Mouse (Mus musculus): ENCODE results near the gene 1700025C18Rik.
A peak's percentile ranks its signal among the peaks of the same experiment; 100 is the strongest.

The 1700025C18Rik gene

DNA sequence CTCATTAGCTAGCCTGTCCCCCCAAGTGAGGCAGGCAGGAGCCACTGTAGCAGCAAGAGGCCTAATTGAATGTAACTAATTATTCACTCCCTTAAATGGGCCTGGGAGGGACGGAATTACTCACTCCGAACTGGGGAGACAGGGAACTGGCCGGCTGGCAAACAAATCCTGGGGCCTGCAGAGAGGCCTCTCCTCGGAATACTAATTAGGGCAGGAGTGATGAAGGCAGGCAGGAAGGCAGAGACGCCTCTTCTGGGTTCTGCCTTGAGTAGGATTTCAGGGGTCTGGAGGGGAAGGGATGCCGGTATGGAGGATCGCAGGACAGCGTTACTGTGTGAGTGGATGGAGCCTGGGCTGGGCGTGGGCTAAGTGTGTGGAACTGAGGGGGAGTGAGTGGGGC lies 13.5 kb downstream of the 1700025C18Rik start:
- no peak for DNase-seq

DNA sequence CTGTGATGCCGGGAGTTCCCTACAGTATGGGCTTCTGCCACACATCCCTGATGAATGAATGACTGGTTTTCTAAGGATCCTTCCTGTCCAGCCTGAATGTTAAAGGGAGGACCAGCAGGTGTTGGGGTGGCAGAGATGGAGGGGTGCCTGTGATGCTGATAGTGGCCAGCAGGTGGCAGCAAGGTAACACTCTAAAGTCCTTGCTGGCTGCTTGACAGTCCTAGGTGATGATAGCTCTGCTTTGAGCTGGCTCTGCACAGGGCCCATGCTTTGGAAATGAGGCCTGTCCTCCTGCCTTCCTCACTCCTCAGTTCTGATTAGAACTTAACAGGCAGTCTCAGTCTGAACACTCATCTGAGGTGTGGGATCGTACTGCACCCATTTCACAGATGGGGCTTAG lies 15.6 kb downstream of the 1700025C18Rik start:
- peak; percentile 55 to 84 for DNase-seq

DNA sequence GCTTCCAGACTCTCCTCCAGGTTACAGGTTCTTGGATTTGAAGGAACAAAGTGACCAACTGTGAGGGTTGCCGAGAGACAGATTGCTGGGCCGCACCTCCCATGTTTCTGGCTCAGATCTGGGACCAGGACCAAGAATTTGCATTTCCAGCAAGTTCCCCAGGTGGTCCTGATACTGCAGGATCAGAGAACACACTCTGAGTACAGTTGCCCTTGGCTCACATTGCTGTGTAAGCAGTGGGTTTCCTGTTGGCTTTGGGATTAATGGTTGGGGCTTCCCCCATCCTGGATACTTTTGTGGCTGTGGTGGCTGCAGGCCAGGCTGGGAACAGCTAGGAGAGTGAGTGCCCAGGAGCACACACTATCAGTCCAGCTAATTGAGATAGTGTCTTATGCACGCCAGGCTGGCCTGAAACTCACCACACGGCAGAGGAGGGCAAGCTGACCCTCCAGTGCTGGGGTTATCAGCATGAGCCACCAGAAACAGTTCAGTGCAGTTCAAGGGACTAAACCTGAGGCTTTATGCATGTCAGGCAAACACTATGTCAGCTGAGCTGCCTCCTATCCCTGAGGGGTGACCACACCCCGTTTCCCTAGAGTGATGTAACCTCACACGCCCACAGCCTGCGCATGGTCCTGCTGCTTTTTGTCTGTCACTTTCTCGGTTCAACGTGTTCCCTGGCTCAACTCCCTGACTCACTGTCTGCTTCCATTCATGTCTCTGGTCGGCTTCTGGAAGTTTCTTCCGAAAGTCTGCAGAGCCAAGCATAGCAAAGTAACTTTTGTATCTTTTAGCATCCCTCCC lies 16.3 kb downstream of the 1700025C18Rik start:
- DNase-seq: no peak

DNA sequence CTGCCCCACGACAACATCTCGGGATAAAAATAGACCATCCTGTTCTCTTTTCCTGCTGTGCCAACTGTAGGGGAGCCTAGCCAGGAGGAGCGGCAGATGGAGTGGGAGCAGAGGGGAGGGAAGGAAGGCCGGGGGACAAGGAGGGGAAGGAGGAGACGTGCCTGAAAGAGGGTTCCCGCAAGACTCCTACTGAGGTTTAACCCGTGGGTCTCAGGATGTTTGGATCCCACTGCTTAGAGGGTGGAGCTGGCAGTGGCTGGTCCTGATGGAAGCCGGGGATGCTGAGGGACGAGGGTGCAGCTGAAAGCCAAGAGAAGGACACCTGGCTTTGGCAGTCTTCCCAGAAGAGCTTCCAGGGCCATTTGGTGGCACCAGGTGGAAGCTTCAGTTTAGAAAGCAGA lies 17.2 kb downstream of the 1700025C18Rik start:
- DNase-seq: no peak

DNA sequence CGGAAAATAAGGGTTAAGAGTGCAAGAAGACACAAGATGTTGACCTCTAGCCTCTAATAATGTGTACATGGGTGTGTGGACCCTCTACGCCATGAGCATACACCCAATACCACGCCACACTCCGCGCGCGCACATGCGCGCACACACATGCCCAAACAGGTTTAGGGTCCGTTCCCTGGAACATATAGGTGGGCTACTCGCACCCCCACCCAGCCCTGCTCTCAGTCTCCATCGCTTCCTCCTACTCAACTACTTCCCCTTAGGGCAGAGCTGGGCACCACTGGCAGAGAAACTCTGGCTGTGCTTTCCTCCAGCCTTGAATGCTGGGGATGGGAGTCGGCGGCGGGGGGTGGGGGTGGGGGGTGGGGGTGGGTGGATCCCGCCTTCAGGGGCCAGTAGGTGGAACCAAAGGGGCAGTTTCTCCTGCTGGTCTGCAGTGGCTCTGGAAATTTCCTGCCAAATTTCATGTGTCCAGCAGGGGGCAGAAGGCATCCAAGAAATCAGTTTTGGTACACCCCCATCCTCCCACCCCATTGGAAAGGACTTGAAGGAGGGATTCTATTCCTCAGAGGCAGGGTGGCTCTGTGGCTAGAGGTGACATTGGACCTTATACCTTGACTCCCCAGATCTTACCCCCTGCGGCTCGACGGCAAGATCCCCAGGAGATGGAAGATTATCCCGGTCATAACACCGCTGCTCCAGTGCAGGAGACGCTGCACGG lies 20.3 kb downstream of the 1700025C18Rik start:
- DNase-seq: peak; percentile 24 to 60

DNA sequence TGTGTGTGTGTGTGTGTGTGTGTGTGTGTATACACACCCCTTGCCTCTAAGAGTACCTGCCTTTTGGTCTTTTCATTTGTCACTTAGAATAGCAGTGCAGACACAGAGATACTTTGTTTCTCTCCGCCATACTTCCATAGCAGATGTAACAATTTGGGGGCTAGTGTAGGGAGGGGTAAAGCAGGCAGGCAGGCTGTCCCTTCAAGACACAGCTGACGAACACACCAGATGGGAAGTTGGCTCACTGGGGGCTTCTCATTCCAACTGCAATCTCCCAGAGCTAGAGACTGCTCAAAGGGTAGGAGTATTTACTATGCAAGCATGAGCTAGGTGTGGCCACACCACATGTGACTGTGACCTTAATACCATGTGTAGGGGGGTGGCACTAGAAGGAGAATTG lies 21.7 kb downstream of the 1700025C18Rik start:
- DNase-seq: no peak

DNA sequence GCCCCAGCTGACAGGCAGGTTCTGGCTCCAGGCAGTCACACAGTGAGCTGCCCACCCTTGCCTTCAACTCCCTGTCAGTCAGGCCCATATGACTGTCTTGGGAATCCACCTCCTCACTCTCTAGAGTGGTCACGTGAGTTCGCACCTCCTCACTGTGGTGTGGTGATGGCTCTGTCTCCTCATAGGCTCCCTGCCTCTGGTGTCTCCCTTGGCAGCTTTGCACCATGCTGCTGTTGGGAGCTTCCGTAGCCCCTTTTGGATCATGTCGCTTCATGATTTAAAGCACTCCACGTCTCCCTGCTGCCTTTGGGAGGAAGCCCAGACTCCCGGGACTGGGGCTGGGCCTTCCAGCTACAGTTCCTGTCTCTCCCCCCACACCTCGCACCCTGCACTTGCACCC lies 26.1 kb downstream of the 1700025C18Rik start:
- DNase-seq: no peak

DNA sequence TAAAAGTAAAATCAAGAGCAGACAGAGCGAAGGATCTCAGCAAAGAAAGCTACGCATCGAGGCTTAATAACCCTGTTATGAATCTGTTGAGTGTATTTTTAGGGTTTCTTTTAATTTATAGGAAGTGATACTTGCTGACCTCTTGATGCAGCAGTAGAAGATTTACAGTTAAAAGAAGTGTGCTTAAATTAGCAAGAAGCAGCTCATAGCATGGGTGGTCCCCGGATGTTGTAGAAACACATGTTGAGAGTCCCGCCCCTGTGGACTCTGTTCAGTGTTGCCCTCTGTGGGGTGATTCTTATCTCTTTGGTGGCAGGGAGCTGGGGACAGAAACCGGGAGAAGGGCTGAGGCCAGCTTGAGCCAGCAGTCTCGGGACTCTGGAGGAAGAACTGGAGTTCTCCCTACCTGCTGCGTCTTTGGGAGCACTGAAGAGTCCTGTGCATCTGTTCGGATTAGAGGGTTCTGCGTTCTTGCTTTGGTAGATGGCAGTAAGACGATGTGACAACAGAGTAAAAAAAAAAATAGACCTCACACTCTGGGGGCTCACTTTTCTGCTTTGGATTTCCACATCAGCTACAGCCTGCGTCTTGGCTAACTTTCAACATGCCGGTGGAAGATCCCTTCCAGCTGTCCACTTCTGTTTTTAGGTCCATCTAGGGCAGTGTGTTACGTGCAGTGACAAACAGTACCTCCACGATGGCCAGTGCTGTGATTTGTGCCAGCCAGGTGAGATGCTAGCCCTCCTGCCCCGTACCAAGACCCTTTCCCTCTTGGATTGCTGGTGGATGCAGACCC lies 28.7 kb downstream of the 1700025C18Rik start:
- peak in 1 of 2 experiments; percentile 12 for DNase-seq

DNA sequence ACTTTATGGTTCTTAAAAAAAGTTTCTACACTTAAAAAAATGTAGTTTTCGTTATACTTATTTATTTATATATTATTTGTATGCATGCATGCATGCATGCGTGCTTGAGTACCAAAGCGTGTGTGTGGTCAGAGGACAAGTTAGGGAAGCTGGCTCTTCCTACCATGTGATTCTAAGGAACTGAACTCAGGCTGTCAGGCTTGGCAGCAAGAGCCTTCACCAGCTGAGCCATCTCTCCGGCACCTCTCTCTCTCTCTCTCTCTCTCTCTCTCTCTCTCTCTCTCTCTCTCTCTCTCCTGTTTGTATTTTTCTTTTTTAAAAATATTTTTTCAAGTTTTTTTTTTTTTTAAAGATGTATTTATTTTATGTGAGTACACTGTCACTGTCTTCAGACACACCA lies 30.6 kb downstream of the 1700025C18Rik start:
- DNase-seq: no peak

DNA sequence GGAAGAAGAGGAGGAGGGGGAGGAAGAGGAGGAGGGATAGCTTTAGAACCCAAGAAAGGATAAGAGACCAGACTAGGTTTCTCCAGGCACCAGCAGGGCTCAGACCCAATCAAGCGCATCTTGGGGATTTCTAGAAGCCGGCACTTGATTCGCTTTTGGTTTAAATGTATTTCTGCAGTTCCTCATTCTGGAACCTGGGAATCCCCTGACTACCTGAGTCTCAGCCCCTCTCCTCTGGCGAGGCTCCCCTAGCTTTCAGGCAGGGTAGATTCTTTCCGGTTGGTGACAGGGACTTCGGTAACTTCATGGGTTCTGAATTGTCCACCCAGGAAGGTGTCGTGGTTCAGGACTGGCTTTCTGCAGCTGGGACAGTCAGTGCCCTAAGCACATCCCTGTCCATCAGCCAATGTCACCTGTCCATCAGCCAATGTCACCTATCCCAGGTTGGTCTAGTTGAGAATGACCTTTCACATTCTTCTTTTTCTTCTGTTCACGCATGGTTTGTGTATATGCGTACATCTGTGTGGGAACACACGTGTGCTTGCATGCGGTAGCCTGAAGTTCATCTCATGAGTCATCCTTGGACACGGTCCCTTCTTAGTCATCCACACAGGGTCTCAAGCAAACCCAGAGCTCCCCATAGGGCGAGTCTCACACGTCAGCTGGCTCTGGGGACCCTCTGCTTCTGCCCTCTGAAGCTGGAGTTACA lies 34.0 kb downstream of the 1700025C18Rik start:
- DNase-seq: no peak

DNA sequence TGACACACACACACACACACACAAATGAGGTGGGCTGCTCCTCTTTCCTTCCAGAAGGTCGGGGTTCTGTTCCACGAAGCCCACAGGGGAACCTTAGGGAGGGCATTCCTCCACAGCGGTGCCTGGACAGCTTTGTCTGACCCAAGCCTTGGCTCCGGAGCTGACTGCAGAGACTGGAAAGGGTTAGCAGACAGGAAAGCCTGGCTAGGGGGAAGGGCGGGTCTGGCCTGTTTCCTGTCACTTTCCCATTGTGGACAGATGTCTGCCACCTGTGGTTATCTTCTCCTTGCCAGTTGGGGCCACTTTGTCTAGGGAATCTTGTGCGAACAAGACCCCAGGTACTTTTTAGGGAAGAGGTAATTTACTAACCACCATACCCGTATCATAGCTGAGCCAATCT lies 34.6 kb downstream of the 1700025C18Rik start:
- DNase-seq: peak in 1 of 2 experiments; percentile 23

DNA sequence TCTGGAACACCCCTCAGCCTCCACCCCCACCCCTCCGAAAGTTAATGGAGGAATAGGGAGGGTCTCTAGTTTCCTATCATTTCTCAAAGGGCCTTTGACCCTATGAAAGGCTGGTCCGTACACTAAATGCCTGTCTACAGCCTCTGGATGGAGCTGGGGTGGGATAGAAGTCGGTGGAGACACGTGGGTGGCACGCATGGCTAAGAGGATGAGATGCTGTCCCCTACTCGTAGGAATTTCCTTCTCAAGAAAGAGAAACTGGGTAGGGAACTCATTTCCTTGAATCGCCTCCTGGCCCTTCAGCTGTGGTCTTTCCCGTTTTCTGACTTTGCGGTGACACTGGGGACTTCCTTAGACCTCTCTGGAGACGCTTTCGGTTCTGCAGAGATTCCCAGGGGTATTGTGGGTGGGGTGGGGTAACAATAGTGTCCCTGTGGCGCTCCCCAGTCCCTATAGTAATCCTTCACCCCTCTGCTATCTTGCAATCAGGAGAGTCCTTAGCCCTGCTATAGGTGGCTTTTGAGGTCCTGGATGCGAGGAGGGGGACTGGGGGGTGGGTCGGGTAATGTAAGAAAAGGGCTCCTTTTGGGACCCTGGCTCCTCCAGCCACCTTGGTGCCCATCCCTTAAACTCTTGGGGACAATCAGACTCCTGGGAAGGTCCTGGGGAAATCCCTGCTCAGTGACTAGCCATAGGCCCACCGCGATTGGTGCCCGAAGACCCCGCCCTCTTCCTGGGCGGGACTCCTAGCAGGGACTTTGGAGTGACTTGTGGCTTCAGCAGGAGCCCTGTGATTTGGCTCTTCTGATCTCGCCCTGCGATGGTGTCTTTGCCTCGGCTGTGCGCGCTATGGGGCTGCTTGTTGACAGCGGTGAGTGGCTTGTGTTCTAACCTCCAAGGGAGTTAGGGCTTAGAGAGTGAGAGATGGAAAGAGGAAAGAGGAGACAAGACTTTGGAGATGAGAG lies 35.4 kb downstream of the 1700025C18Rik start, which contains the start of gene Cd40:
TSS of gene Cd40 (plus strand) at position 740 of the 965 bp plus-strand sequence.
- DNase-seq: peak; percentile 74 to 75

DNA sequence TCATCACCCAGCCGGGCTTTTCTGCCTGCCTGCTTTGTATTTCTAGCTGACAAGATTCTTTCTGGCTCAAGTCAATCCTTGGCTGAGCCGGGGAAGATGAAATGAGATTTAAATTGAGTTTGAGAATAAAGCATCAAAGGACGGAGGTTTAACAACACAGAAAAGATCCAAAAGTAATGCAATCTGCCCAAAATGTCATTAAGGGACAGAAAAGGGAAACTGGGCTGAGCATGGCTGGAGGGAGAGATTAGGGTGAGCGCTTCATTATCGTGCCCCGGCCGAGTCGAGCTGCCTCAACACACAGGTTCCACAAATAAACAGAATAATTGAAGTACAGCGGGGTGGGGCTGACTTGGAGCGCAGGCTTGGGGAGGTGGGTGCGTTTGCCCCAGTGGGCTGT lies 39.0 kb downstream of the 1700025C18Rik start:
- no peak for DNase-seq

DNA sequence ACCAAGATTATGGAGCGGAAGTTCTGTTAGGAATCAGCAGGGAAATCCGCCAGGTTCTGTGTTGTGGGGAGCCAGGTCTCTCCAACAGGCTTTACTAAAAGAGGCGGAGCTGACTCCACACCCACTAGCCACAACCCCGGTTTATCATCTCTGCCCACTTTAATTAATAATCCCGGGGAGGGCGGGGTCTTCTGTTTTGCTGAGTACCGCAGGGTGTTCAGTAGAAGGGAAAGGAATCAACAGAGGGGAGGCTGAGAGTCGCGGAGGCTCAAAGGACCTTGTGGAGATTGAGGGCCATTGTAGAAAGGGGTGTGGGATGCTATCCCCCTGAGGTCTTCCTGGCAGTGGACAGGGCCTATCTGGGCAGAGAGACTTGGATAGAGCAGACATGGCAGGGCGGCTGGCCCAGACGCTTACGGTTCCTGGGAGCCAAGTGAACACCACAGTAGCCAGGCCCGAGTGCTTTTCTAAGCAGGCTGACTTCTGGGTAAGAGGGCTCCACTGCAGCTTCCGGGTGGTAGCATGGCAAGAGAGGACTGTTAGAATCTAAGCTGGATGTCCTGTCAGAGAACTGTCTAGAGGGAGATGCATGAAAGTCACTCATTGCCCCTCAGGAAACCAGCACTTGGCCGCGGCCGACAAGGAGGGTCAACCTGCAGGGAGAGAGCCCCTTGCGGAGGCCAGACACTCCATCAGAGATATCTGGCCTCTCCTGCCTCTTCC lies 39.6 kb downstream of the 1700025C18Rik start:
- DNase-seq: no peak

DNA sequence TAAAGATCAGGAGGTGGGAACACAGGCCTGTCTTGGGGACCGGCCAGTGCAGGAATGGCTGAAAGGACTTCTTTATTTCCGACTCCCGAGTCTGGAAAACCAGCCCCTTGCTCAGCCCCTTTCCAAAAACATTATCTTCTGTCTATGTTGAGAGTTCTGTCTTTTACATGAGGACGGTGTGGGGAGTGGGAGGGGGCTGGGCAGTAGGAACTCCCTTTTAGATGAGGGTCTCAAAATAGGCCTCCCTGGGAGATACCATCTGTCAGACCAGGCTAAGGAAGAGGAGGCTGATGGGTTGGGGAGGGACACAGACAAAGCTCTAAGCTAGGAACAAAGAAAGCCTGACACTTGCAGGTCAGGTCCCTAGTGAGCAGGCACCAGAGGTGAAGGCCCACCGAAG lies 41.5 kb downstream of the 1700025C18Rik start:
- no peak for DNase-seq

DNA sequence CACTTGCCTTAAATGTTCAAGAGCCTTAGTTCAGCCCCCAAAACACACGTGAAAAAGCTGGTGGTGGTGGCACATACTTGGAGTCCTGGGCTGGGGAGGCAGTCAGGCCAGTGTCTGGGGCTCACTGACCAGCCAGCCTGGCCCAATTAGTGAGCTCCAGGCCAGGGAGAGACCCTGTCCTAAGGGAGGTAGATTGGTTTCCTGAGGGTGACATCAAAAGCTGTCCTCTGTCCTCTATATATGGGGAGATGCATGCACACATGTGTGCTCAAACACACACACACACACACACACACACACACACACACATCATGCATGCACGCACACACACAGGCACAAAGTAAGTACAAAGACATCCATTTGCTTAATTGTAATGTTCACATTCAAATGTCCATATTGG lies 46.8 kb downstream of the 1700025C18Rik start:
- DNase-seq: no peak

DNA sequence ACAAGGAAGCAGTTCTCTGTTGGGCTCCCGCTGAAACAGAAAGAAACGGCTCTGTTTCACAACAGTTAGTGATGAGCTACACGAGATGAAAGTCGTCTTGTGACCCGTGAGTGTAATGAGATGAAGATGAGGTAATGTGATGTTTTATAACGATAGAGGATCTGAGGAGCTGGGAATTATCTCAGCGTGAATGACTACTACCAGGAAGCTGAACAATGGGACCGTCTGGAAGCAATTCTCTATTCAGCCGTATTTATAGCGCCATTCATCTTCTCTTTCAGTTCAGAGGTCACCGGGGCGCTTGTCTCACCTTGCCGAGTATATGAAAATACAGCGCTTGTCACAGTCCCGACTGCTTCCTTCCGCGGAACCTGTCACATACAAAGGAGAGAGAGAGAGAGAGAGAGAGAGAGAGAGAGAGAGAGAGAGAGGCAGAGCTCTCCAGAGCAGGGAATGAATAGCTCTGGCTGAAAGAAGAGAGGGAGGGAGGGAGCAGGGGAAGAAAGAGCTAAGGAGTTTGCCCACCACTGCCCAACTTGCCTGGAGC lies 47.4 kb downstream of the 1700025C18Rik start:
- no peak for DNase-seq

DNA sequence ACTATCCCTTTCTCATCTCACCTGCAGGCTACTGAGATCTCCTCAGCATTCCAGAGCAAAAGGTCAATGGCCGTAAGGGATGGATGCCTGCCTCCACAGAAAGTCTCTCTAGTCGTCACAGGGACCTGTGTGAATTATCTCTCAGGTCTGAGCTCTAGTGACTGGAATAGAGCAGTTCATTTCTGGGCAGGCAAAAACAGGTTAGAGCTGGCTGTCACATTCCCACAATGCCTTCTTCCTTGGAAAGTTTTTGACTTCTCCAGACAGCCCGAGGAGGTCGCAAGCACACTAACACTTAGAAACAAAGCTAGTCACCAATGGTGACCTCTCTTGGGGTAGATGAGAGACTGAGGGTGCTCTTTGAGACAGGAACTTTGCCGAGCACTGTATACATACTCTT lies 48.4 kb downstream of the 1700025C18Rik start:
- DNase-seq: no peak

DNA sequence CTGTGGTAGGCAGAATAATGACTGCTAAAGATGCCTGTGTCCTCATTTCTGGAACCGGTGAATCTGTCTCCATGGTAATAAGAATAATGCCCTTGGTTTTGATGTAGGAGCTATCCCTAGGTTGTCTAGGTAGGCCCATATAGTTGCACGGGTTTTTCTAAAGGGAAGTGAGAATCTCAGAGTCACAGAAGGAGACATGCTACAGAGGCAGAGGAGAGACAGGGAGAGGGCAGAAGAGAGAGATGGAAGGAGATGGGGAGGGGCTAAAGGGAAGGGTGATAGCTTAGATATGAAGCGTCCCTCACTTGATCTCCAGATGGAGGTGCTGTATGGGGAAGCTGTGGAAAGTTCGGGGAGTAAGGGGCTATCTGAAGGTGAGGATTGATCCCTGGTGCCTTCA lies 53.1 kb downstream of the 1700025C18Rik start:
- no peak for DNase-seq

DNA sequence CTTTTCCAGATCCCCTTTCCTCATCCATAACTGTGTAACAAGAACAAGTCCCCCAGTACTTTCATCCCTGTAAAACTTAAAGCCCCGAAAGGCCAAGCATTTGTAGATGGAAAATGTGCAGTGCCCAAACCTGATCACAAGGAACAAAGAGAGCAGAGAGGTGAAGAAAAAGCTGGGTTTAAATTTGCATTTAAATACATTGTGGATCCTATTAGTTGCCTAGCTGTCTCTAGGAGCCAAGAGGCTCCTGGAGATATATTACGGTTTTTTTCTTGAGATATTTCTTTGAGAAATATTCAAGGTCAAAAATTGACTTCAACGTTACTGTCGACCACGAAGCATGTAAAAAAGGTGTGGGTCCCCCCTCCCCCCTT lies 55.5 kb downstream of the 1700025C18Rik start:
- no peak for DNase-seq

Measured in kidney, adult 8-10 months (tissue).